Mouse (Mus musculus): ENCODE data around the gene Xdh.

- TF ChIP-seq POLR2A (IDR thresholded peaks at IDR 0.05; ENCODE audit: insufficient read length, low read depth): no peak
- TF ChIP-seq MYOD1 (IDR thresholded peaks at IDR 0.05; ENCODE audit: control insufficient read depth in 1 of 3, insufficient read length in 2 of 3, low read depth in 2 of 3): no peak
Observed at GRCm38 (mm10) chr17:73875674-73876073, 74.3 kb downstream of the Xdh start.
